Mouse (Mus musculus): ENCODE data around the gene Xrcc5. TPM values are rescaled to one million over a fixed set of nuclear protein-coding genes. Genes with fewer than 3 reads are reported as not detected.

Xrcc5 gene
- polyA plus RNA-seq, 1 experiment from 2014 or later, result 45.2 TPM

DNA sequence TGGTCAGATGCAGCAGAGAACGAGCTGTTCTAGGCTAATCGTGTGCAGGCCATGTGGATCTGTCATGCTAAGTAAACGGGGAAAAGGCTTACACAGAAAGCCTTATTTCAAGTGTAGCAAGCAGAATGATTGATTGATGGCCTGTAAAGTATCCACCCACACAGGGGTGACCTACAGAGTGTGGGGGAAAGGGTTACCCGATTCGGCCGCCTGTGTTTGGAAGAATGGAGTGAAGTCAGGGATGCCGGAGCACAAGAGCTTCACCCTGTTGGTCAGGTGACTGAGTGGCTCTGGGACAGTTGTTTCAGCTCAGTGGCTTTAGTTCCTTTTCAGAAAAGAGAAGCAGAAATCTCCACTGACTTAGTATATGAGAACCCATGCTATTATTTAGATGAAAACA lies 9.7 kb downstream of the Xrcc5 start:
- ATAC-seq (ENCODE audit: low FRiP score, low read depth), result no peak
- Histone ChIP-seq H3K9ac (no peak overlapping the region), H3K36me3 (peaks cover 49% of the 10 kb centered on the region), H3K27ac (no peak overlapping the region), H3K4me2 (replicated peaks) (no peak overlapping the region), H3K27me3 (replicated peaks) (no peaks in the 10 kb centered on the region), H3K4me1 (no peaks in the 10 kb centered on the region), H3K4me3 (no peak overlapping the region), H3K9me3 (no peaks in the 10 kb centered on the region)
- WGBS, result 79% methylated on average over 7 of the region's 7 CpGs

DNA sequence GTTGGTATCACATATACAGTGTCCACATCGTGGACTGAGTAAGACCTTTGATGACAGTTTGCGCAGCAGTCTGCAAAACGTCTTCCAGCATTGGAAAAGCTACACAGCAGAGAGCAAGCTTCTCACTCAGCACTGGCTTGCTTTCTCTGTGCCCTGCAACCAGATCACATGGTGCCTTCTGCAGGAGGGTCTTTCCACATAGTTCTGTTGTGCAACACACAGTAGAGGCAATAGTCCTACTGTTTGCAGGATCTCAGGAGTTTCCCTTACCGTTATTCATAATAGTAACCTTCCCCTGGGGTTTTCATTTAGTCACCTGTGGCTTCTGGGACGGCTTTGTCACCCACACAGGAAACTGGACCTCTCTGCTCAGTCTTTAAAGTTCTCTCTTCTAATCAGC lies 13.5 kb downstream of the Xrcc5 start:
- H3K9me3 ChIP-seq, result no peaks in the 10 kb centered on the region
- no peak for ATAC-seq (ENCODE audit: low FRiP score, low read depth)
- H3K4me3 ChIP-seq, result no peak overlapping the region
- 95% methylated on average over 5 of the region's 5 CpGs for WGBS
- H3K4me1 ChIP-seq, result no peaks in the 10 kb centered on the region
- no peak overlapping the region for H3K27ac ChIP-seq
- peaks cover 58% of the 10 kb centered on the region for H3K36me3 ChIP-seq
- H3K9ac ChIP-seq, result no peak overlapping the region
- no peaks in the 10 kb centered on the region for H3K27me3 ChIP-seq (replicated peaks)
- H3K4me2 ChIP-seq (replicated peaks), result no peak overlapping the region

DNA sequence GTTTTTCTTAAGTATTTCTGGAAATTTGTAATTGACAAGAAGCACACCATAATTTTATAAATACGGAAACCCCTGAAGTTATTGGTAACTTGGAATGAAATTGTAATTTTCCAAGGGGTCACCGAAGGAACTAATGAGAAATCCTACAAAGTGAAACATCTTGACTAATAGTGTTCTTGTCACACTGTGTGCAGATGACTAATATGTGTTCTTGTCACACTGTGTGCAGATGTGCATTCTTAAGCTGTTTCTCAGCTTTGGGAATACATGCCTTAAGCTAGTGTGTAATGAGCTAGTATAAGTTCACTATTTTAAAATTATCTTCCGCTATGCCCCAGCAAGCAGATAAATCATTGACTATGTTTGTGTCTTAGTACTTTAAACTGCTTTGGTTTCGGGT lies 16.0 kb downstream of the Xrcc5 start:
- Histone ChIP-seq H3K27ac (no peak overlapping the region), H3K36me3 (peaks cover 64% of the 10 kb centered on the region), H3K9me3 (no peaks in the 10 kb centered on the region), H3K4me2 (replicated peaks) (no peak overlapping the region), H3K4me3 (no peak overlapping the region), H3K27me3 (replicated peaks) (no peaks in the 10 kb centered on the region), H3K9ac (no peak overlapping the region), H3K4me1 (no peaks in the 10 kb centered on the region)
- no peak for ATAC-seq (ENCODE audit: low FRiP score, low read depth)
- WGBS, result 95% methylated on average over 4 of the region's 4 CpGs

DNA sequence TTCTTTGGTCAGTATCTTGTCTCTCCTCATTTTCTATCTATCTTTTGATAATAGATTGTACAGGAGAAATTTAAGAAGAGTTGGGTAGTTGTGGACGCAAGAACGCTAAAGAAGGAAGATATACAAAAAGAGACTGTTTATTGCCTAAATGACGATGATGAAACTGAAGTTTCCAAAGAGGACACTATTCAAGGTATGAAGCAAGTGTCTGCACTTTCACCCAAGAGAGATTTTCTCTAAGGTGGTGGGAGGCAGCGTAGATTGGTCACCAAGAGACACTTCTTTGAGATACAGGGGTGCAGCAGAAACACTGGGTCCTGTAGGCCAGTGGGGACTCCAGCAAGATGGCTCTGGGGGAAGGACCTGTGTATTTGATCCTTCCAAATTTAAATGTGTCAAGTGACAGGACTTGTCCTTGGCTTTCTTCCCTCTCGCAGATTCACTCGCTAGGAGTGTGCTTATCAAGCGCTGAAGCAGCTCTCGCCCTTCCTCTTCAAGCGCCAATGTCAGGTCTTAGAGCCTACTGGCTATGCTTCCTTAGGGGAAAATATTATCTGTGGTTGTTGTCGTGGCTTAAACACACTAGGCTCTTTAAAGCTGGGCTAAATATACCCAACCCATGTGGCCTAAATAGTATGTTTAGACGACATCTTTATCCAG lies 19.1 kb downstream of the Xrcc5 start:
- peaks cover 61% of the 10 kb centered on the region for H3K36me3 ChIP-seq

DNA sequence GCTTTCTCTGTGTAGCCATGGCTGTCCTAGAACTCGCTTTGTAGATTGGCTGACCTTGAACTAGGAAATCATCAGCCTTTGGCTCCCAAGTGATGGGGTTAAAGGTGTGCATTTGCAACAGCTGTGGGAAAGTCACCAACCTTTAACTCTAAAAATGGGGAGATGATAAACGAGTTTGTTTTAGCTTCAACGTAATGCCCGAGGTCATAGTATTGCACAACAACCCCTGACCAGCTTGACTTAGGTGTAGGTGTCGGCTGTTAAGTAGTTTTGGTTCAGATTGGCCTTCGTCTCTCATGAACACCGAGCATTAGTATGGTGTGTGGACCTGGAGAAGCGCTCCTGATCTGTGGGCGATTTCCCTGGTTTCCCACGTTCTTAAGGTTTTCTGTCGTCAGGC lies 27.6 kb downstream of the Xrcc5 start:
- no peak for ATAC-seq (ENCODE audit: low FRiP score, low read depth)
- Histone ChIP-seq H3K9me3 (no peaks in the 10 kb centered on the region), H3K27ac (no peak overlapping the region), H3K4me2 (replicated peaks) (no peak overlapping the region), H3K27me3 (replicated peaks) (no peaks in the 10 kb centered on the region), H3K36me3 (peaks cover 56% of the 10 kb centered on the region), H3K4me1 (no peaks in the 10 kb centered on the region), H3K9ac (no peak overlapping the region), H3K4me3 (no peak overlapping the region)
- 95% methylated on average over 11 of the region's 11 CpGs for WGBS

More for the DNA sequence above, 19.1 kb downstream of the Xrcc5 start:
- H3K9ac ChIP-seq, result no peak overlapping the region
- no peak for ATAC-seq (ENCODE audit: low FRiP score, low read depth)
- no peak overlapping the region for H3K4me2 ChIP-seq (replicated peaks)
- no peaks in the 10 kb centered on the region for H3K9me3 ChIP-seq
- H3K27me3 ChIP-seq (replicated peaks), result no peaks in the 10 kb centered on the region
- WGBS, result 97% methylated on average over 11 of the region's 11 CpGs
- no peak overlapping the region for H3K27ac ChIP-seq
- no peaks in the 10 kb centered on the region for H3K4me1 ChIP-seq
- H3K4me3 ChIP-seq, result no peak overlapping the region

DNA sequence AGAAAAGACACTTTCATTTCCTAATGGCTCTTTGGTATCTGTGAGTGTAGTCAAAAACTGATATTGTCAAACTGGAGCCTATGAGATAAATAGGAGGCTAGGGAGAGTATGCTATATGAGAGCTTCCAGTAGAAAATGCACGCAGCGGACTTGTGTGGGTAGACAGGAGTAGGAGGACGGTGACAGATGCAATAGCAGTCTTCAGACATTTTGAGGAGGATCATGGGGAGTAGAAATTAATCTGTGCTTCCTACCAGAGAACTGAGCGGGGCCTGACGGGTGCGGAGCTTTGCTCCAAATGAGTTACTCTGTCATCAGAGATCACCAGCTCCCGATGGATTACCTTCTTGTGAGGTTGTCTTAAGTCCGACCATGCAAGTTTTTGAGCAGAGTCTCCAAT lies 29.6 kb downstream of the Xrcc5 start:
- Histone ChIP-seq H3K4me1 (no peaks in the 10 kb centered on the region), H3K27me3 (replicated peaks) (no peaks in the 10 kb centered on the region), H3K9ac (no peak overlapping the region), H3K9me3 (no peaks in the 10 kb centered on the region), H3K4me2 (replicated peaks) (no peak overlapping the region), H3K36me3 (peaks cover 59% of the 10 kb centered on the region), H3K4me3 (no peak overlapping the region), H3K27ac (no peak overlapping the region)
- 97% methylated on average over 8 of the region's 8 CpGs for WGBS
- ATAC-seq (ENCODE audit: low FRiP score, low read depth), result no peak

DNA sequence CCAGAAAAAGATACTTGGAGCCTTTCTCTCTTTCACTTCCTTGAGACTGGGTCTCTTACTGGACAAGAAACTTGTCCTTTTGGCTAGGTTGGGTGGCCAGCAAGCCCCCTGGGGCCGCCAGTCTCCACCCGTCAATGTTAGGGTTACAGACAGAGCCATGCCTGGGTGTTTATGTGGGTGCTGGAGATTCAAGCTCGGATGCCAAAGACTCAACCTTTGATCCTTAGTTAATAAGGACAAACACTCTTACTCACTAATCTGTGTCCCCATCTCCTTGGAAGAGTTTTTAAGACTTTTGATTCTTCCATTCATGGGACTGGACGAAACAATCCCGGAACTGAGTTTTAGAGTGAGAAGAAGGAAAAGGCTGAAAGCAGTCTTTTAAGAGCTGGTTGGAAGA lies 31.1 kb downstream of the Xrcc5 start:
- H3K27me3 ChIP-seq (replicated peaks), result no peaks in the 10 kb centered on the region
- peaks cover 58% of the 10 kb centered on the region for H3K36me3 ChIP-seq
- no peak overlapping the region for H3K4me2 ChIP-seq (replicated peaks)

DNA sequence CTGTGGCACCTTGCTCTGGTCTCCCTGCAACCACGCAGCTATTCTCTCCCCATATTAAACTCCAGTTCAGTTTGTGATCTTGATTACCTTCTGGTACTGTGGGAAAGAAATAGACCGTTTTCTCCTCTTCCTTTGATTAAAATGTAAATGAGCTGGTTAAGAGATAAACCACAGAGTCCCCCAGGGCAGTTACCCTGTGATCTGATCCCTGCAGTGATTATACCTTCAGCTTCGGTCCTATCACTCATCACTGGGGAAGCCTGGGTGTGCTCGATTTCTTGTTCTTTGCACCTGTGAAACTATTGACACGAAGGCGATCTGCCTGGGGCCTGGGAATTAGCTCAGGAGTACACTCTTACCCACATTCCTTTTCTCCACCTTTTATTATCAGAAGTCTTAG lies 40.7 kb downstream of the Xrcc5 start:
- Histone ChIP-seq H3K4me3 (no peak overlapping the region), H3K4me2 (replicated peaks) (no peak overlapping the region), H3K27me3 (replicated peaks) (no peaks in the 10 kb centered on the region), H3K36me3 (peaks cover 47% of the 10 kb centered on the region), H3K27ac (no peak overlapping the region), H3K4me1 (no peaks in the 10 kb centered on the region), H3K9ac (no peak overlapping the region), H3K9me3 (no peaks in the 10 kb centered on the region)
- no peak for ATAC-seq (ENCODE audit: low FRiP score, low read depth)
- 80% methylated on average over 6 of the region's 6 CpGs for WGBS

More for the DNA sequence above, 31.1 kb downstream of the Xrcc5 start:
- no peaks in the 10 kb centered on the region for H3K9me3 ChIP-seq
- H3K9ac ChIP-seq, result no peak overlapping the region
- no peak overlapping the region for H3K27ac ChIP-seq
- no peak overlapping the region for H3K4me3 ChIP-seq
- no peaks in the 10 kb centered on the region for H3K4me1 ChIP-seq
- ATAC-seq (ENCODE audit: low FRiP score, low read depth), result no peak
- WGBS, result 93% methylated on average over 5 of the region's 5 CpGs

DNA sequence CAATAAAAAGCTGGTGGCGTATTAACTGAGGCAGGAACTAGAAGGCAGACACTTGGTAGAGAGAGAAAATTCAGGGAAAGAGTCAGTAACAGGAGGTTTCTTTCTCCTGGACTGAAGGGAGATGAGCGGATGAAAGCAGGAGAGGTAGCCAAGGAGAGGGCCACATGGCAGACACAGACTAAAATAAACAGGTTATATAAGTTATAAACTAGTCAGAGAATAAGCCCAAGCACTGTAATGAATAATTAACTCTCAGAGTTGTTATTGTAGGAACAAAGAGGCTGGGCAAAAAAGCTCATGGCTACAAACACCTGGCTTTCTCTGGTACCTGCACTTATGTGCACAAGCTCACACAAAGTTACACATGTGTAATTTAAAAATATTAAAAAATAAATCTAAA lies 47.6 kb downstream of the Xrcc5 start:
- no peak overlapping the region for H3K27ac ChIP-seq
- ATAC-seq (ENCODE audit: low FRiP score, low read depth), result no peak
- no peak overlapping the region for H3K4me2 ChIP-seq (replicated peaks)
- no peaks in the 10 kb centered on the region for H3K27me3 ChIP-seq (replicated peaks)
- H3K9ac ChIP-seq, result no peak overlapping the region
- 97% methylated on average over 2 of the region's 2 CpGs for WGBS
- H3K9me3 ChIP-seq, result no peaks in the 10 kb centered on the region
- H3K36me3 ChIP-seq, result peaks cover 32% of the 10 kb centered on the region
- no peak overlapping the region for H3K4me3 ChIP-seq
- H3K4me1 ChIP-seq, result no peaks in the 10 kb centered on the region

DNA sequence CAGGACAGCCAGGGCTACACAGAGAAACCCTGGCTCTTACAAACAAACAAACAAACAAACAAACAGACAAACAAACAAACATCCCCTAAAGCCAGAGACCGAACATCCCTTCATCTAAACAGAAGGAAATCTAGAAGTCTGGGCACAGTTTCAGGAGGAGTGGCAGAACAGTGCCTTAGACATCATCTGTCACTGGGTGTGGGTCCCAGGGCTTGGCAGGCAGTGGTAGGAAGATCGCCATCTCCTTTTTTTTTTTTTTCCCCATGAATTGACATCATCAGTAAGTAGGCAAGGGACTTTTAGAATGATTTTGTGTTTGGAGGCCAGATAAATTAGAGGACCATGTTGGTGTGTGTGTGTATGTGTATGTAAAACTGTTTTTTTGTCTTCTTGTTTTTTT lies 51.0 kb downstream of the Xrcc5 start:
- Histone ChIP-seq H3K36me3 (peaks cover 32% of the 10 kb centered on the region), H3K4me2 (replicated peaks) (no peak overlapping the region), H3K4me1 (no peaks in the 10 kb centered on the region), H3K27me3 (replicated peaks) (no peaks in the 10 kb centered on the region), H3K27ac (no peak overlapping the region), H3K9me3 (no peaks in the 10 kb centered on the region), H3K4me3 (no peak overlapping the region), H3K9ac (no peak overlapping the region)
- ATAC-seq (ENCODE audit: low FRiP score, low read depth), result no peak
- 90% methylated on average over 2 of the region's 2 CpGs for WGBS

DNA sequence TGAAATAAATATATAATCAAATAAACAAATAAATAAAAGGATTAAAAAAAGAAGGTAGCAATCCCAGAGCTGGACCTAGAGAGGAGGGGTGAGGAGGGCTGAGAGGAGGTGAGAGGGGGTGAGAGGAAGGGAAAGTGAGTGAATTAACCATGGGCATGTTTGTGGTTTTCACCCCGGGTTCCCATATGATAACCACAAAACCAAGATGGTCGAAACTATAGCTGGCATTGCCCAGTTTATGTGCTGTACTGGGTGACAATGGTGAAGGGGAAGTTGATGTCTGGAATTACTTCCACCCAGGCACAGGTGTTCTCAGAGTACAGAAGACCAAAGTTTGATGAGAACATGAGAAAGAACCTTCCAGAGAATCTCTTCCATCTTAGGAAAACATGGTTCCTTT lies 52.2 kb downstream of the Xrcc5 start:
- no peak for ATAC-seq (ENCODE audit: low FRiP score, low read depth)
- H3K27me3 ChIP-seq (replicated peaks), result no peaks in the 10 kb centered on the region
- peaks cover 32% of the 10 kb centered on the region for H3K36me3 ChIP-seq

DNA sequence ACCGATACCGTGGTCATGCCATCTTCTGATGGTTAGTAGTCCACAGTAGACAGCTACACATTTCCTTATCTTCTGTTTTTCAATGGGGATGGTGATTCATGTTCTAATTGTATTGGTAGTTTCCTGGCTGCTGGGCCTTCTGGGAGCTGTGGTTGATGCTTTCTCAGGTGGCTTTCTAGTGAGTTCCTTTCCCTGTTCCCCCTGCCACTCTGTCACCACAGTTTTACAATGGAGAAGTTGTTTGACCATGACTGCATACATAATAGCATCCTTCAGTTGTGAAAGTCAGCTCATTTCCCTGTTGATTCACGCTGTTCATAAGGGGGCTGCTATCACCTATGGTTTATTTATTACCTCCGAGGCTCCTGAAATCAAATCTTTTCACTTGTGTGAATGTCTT lies 53.6 kb downstream of the Xrcc5 start:
- peaks cover 30% of the 10 kb centered on the region for H3K36me3 ChIP-seq
- 90% methylated on average over 4 of the region's 4 CpGs for WGBS
- no peak overlapping the region for H3K27ac ChIP-seq

More for the DNA sequence above, 52.2 kb downstream of the Xrcc5 start:
- H3K9ac ChIP-seq, result no peak overlapping the region
- H3K4me1 ChIP-seq, result no peaks in the 10 kb centered on the region
- 89% methylated on average over 2 of the region's 2 CpGs for WGBS
- H3K27ac ChIP-seq, result no peak overlapping the region
- no peak overlapping the region for H3K4me3 ChIP-seq
- H3K4me2 ChIP-seq (replicated peaks), result no peak overlapping the region
- no peaks in the 10 kb centered on the region for H3K9me3 ChIP-seq

DNA sequence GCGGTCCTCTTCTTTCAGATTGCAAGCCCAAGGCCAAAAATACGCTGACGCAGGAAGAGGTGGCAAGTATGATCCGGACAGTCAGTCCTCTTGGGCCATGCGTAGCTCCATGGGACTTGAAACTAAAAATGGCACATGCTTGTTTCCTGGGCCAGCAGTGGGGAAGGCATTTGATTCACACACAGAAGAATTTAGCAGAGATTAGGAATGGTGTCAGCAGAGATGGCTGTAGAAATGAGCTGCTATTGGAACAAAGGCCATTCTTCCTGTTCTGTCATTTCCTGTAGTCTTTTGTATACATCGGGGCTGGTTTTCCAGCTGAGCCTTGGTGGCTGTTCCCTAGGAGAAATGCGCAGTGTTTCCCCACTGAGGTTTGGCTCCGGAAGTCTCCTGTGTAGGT lies 57.4 kb downstream of the Xrcc5 start:
- no peak overlapping the region for H3K4me3 ChIP-seq
- WGBS, result 90% methylated on average over 8 of the region's 8 CpGs
- H3K9ac ChIP-seq, result no peak overlapping the region
- ATAC-seq (ENCODE audit: low FRiP score, low read depth), result no peak
- H3K27me3 ChIP-seq (replicated peaks), result no peaks in the 10 kb centered on the region
- H3K9me3 ChIP-seq, result no peaks in the 10 kb centered on the region
- no peaks in the 10 kb centered on the region for H3K4me1 ChIP-seq
- H3K36me3 ChIP-seq, result peaks cover 15% of the 10 kb centered on the region; the same call in 1 of the 2 replicates
- no peak overlapping the region for H3K4me2 ChIP-seq (replicated peaks)
- H3K27ac ChIP-seq, result no peak overlapping the region

More for the DNA sequence above, 53.6 kb downstream of the Xrcc5 start:
- no peak overlapping the region for H3K9ac ChIP-seq
- H3K4me1 ChIP-seq, result no peaks in the 10 kb centered on the region
- H3K4me3 ChIP-seq, result no peak overlapping the region
- H3K27me3 ChIP-seq (replicated peaks), result no peaks in the 10 kb centered on the region
- no peaks in the 10 kb centered on the region for H3K9me3 ChIP-seq
- ATAC-seq (ENCODE audit: low FRiP score, low read depth), result no peak
- H3K4me2 ChIP-seq (replicated peaks), result no peak overlapping the region
